Mouse (Mus musculus): Measurements from ENCODE around the gene Smox. TPM values are rescaled to one million over a fixed set of nuclear protein-coding genes. Genes with fewer than 3 reads are reported as not detected.
"Not testable (repeated sequence)": the region's sequence is repeated elsewhere in the genome, so short reads cannot be mapped to it uniquely, and the experiment has no call there.

The Smox gene
- polyA plus RNA-seq (2015; fragmentation: Nextera tagmentation; extraction: Ambion mirVana) = 35.6 and 40.4 TPM in 2 replicates

- DNase-seq (ENCODE audit: low spot score) = no peak
Observed at GRCm38 (mm10) chr2:131491196-131491595, at the start of gene Smox. TSS of gene Smox (plus strand) at chr2:131491496.

GRCm38 (mm10) chr2:131443084-131443890 lies 48.0 kb upstream of the Smox start:
- DNase-seq (ENCODE audit: low spot score) = peak; percentile 18

- no peak for DNase-seq (ENCODE audit: low spot score)
Observed at GRCm38 (mm10) chr2:131443891-131444190, 47.5 kb upstream of the Smox start.

- no peak for DNase-seq (ENCODE audit: low spot score)
Observed at GRCm38 (mm10) chr2:131446416-131446982, 44.8 kb upstream of the Smox start.

- no peak for DNase-seq (ENCODE audit: low spot score)
Observed at GRCm38 (mm10) chr2:131447566-131448330, 43.5 kb upstream of the Smox start.

GRCm38 (mm10) chr2:131448353-131448752 lies 42.9 kb upstream of the Smox start:
- DNase-seq (ENCODE audit: low spot score) = no peak

GRCm38 (mm10) chr2:131449720-131450119 lies 41.6 kb upstream of the Smox start:
- no peak for DNase-seq (ENCODE audit: low spot score)

- DNase-seq (ENCODE audit: low spot score) = no peak
Observed at GRCm38 (mm10) chr2:131450491-131450890, 40.8 kb upstream of the Smox start.

- DNase-seq (ENCODE audit: low spot score) = no peak
Observed at GRCm38 (mm10) chr2:131457728-131458127, 33.6 kb upstream of the Smox start.

GRCm38 (mm10) chr2:131460946-131461682 lies 30.2 kb upstream of the Smox start:
- DNase-seq (ENCODE audit: low spot score) = no peak

GRCm38 (mm10) chr2:131462991-131463390 lies 28.3 kb upstream of the Smox start:
- no peak for DNase-seq (ENCODE audit: low spot score)

GRCm38 (mm10) chr2:131464147-131464546 lies 27.1 kb upstream of the Smox start:
- DNase-seq (ENCODE audit: low spot score) = no peak

GRCm38 (mm10) chr2:131466732-131467131 lies 24.6 kb upstream of the Smox start:
- no peak for DNase-seq (ENCODE audit: low spot score)

GRCm38 (mm10) chr2:131469916-131470315 lies 21.4 kb upstream of the Smox start:
- DNase-seq (ENCODE audit: low spot score) = no peak

- no peak for DNase-seq (ENCODE audit: low spot score)
Observed at GRCm38 (mm10) chr2:131473749-131474148, 17.5 kb upstream of the Smox start.

- not testable (repeated sequence) for DNase-seq (ENCODE audit: low spot score)
Observed at GRCm38 (mm10) chr2:131477105-131477504, 14.2 kb upstream of the Smox start.

GRCm38 (mm10) chr2:131477917-131478316 lies 13.4 kb upstream of the Smox start:
- no peak for DNase-seq (ENCODE audit: low spot score)

- no peak for DNase-seq (ENCODE audit: low spot score)
Observed at GRCm38 (mm10) chr2:131478349-131478748, 12.9 kb upstream of the Smox start.

- DNase-seq (ENCODE audit: low spot score) = no peak
Observed at GRCm38 (mm10) chr2:131478916-131479315, 12.4 kb upstream of the Smox start.

GRCm38 (mm10) chr2:131481733-131482132 lies 9.6 kb upstream of the Smox start:
- DNase-seq (ENCODE audit: low spot score) = no peak

GRCm38 (mm10) chr2:131482478-131482877 lies 8.8 kb upstream of the Smox start:
- peak; percentile 45 for DNase-seq (ENCODE audit: low spot score)

- DNase-seq (ENCODE audit: low spot score) = no peak
Observed at GRCm38 (mm10) chr2:131483562-131483961, 7.7 kb upstream of the Smox start.

Data from thymus, postnatal 0 days (tissue).